In the genomic region with DNA sequence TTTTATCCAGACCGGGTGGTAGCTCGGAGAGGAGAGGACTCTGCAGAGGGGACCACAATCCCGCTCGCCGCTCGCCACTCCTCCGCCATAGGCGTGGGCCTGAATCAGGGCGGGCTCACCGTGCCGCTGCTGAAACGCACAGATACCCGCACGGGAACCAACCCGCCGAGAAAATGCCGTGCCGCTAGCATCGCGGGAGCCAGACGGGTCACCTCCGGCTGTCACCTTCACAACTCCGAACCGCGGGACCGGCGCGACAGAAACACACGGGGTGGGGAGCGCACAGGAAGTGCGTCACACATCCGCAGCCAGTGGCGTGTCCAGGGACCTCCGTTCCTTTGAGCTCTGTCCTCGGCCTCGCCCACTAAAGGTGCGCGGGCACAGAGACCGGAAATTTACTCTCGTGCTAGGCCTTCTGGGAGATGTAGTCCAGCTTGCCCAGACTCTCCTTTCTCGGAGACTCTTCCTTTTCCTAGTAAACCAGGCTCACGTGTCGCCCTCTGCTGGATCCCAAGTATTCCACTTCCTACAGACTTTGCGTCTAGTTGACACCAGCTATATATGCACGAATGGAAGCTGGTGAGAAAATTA, we compare ENCODE assay signal across 8 mouse cellular contexts. TPM values are rescaled to one million over a fixed set of nuclear protein-coding genes. Genes with fewer than 3 reads are reported as not detected.
A peak's percentile ranks its signal among the peaks of the same experiment; 100 is the strongest.
DNase-seq lines count a peak whose midpoint lies in the region; ATAC-seq and TF ChIP-seq lines count a peak whose summit lies in the region.

Gene Ndufv1 (minus strand): TSS at position 375 of the 591 bp plus-strand sequence.

- peak; percentile 98 for DNase-seq in CD4-positive helper T cell, adult 2 months (ENCODE audit: low read depth, low spot score)
- DNase-seq in brain, embryonic 18.5 days (ENCODE audit: low read depth, low spot score), result peak; percentile 97
- peak; percentile 100 for DNase-seq in kidney, postnatal 0 days (ENCODE audit: low spot score)
- peak; percentile 96 for DNase-seq in liver, embryonic 11.5 days (ENCODE audit: low spot score)
- DNase-seq in naive thymus-derived CD4-positive, alpha-beta T cell, adult 2 months (ENCODE audit: low read depth), result peak; percentile 96

- H3K27ac ChIP-seq in heart, embryonic 12.5 days (ENCODE audit: poor library complexity, severe bottlenecking), result peak within 1 kb of the TSS; percentile 53
- H3K27ac ChIP-seq in kidney, postnatal 0 days, result peak within 1 kb of the TSS; percentile 64; the same call in 1 of the 2 replicates
- peak within 1 kb of the TSS; percentile 82 for H3K27ac ChIP-seq in liver, embryonic 11.5 days (ENCODE audit: low read depth, low read length)
- H3K27ac ChIP-seq in stomach, embryonic 14.5 days (ENCODE audit: low read length), result peak within 1 kb of the TSS; percentile 39; the same call in 1 of the 2 replicates

- H3K4me3 ChIP-seq in heart, embryonic 12.5 days, result peak within 1 kb of the TSS; percentile 85
- peak within 1 kb of the TSS; percentile 85 for H3K4me3 ChIP-seq in kidney, postnatal 0 days (replicated peaks; ENCODE audit: low read depth, low read length)
- H3K4me3 ChIP-seq in liver, embryonic 11.5 days (ENCODE audit: low read depth, low read length), result peak within 1 kb of the TSS; percentile 89
- peak within 1 kb of the TSS; percentile 90 for H3K4me3 ChIP-seq in stomach, embryonic 14.5 days (ENCODE audit: low read depth, low read length)

- H3K4me2 ChIP-seq in heart, embryonic 12.5 days, result peak within 1 kb of the TSS; percentile 69
- H3K4me2 ChIP-seq in kidney, postnatal 0 days (ENCODE audit: low read length), result peak within 1 kb of the TSS; percentile 64
- peak within 1 kb of the TSS; percentile 90 for H3K4me2 ChIP-seq in liver, embryonic 11.5 days
- peak within 1 kb of the TSS; percentile 75 for H3K4me2 ChIP-seq in stomach, embryonic 14.5 days (replicated peaks; ENCODE audit: low read depth, low read length)

- H3K4me1 ChIP-seq in heart, embryonic 12.5 days (replicated peaks), result peaks cover 28% of the 10 kb centered on the region
- no peaks in the 10 kb centered on the region for H3K4me1 ChIP-seq in kidney, postnatal 0 days (replicated peaks; ENCODE audit: insufficient read depth, low read length)
- H3K4me1 ChIP-seq in liver, embryonic 11.5 days (replicated peaks; ENCODE audit: control insufficient read depth, insufficient read depth, low read length), result peaks cover 27% of the 10 kb centered on the region
- H3K4me1 ChIP-seq in stomach, embryonic 14.5 days (ENCODE audit: control insufficient read depth, insufficient read depth, low read length), result peaks cover 11% of the 10 kb centered on the region; the same call in 1 of the 2 replicates

- H3K36me3 ChIP-seq in heart, embryonic 12.5 days, result peaks cover 34% of the 10 kb centered on the region
- peaks cover 24% of the 10 kb centered on the region for H3K36me3 ChIP-seq in kidney, postnatal 0 days (ENCODE audit: insufficient read depth, low read length)
- peaks cover 22% of the 10 kb centered on the region for H3K36me3 ChIP-seq in liver, embryonic 11.5 days (ENCODE audit: control insufficient read depth, insufficient read depth, low read length)
- peaks cover 12% of the 10 kb centered on the region for H3K36me3 ChIP-seq in stomach, embryonic 14.5 days (ENCODE audit: control insufficient read depth, insufficient read depth, low read length)

- peak within 1 kb of the TSS; percentile 84 for H3K9ac ChIP-seq in heart, embryonic 12.5 days
- peak within 1 kb of the TSS; percentile 78 for H3K9ac ChIP-seq in kidney, postnatal 0 days (ENCODE audit: low read depth, low read length)
- peak within 1 kb of the TSS; percentile 90 for H3K9ac ChIP-seq in liver, embryonic 11.5 days (ENCODE audit: low read depth, low read length)
- H3K9ac ChIP-seq in stomach, embryonic 14.5 days (replicated peaks; ENCODE audit: low read depth, low read length), result peak within 1 kb of the TSS; percentile 76

- under 1% methylated on average over 45 of the region's 45 CpGs for WGBS in heart, embryonic 12.5 days
- 0% methylated on average over 45 of the region's 45 CpGs for WGBS in kidney, postnatal 0 days
- WGBS in liver, embryonic 11.5 days, result 0% methylated on average over 45 of the region's 45 CpGs
- 0% methylated on average over 45 of the region's 45 CpGs for WGBS in stomach, embryonic 14.5 days

- TF ChIP-seq CTCF in kidney, postnatal 0 days (IDR thresholded peaks at IDR 0.05; ENCODE audit: low read depth), result peak; percentile 97

- no peaks in the 10 kb centered on the region for H3K27me3 ChIP-seq in heart, embryonic 12.5 days (replicated peaks)
- H3K27me3 ChIP-seq in kidney, postnatal 0 days (ENCODE audit: insufficient read depth, low read length), result no peaks in the 10 kb centered on the region
- no peaks in the 10 kb centered on the region for H3K27me3 ChIP-seq in liver, embryonic 11.5 days (replicated peaks; ENCODE audit: control insufficient read depth, insufficient read depth, low read length)
- H3K27me3 ChIP-seq in stomach, embryonic 14.5 days (ENCODE audit: control insufficient read depth, insufficient read depth, low read length), result no peaks in the 10 kb centered on the region

- H3K9me3 ChIP-seq in heart, embryonic 12.5 days (replicated peaks), result no peaks in the 10 kb centered on the region
- no peaks in the 10 kb centered on the region for H3K9me3 ChIP-seq in kidney, postnatal 0 days (replicated peaks; ENCODE audit: low read length)
- no peaks in the 10 kb centered on the region for H3K9me3 ChIP-seq in liver, embryonic 11.5 days (ENCODE audit: control insufficient read depth, low read length)
- no peaks in the 10 kb centered on the region for H3K9me3 ChIP-seq in stomach, embryonic 14.5 days (ENCODE audit: control insufficient read depth, low read depth, low read length)

- peak; percentile 94 for ATAC-seq in erythroid progenitor cell, adult 5-6 weeks (replicated peaks; ENCODE audit: low FRiP score, poor library complexity, severe bottlenecking)
- ATAC-seq in heart, embryonic 12.5 days (ENCODE audit: insufficient number of reproducible peaks, low FRiP score), result peak; percentile 98
- ATAC-seq in kidney, postnatal 0 days (replicated peaks; ENCODE audit: low FRiP score, low read depth), result peak; percentile 98
- ATAC-seq in liver, embryonic 11.5 days (replicated peaks; ENCODE audit: low FRiP score), result peak; percentile 97
- peak; percentile 99 for ATAC-seq in stomach, embryonic 14.5 days (ENCODE audit: insufficient number of reproducible peaks, insufficient read depth, low FRiP score, low read depth)

RNA-seq across cellular contexts. Expression of gene Ndufv1, which starts in this region (rescaled TPM):
- 77.1 and 96.6 TPM in 2 replicates for total RNA-seq in erythroid progenitor cell, adult 5-6 weeks (2015; ENCODE audit: low replicate concordance)
- total RNA-seq in erythroid progenitor cell, adult 5-6 weeks (2017; ENCODE audit: low replicate concordance), result 161 and 207 TPM in 2 replicates
- 402 and 417 TPM in 2 replicates for polyA plus RNA-seq in heart, embryonic 12.5 days (2016; fragmentation: Nextera tagmentation; extraction: Ambion mirVana)
- 294 and 318 TPM in 2 replicates for polyA plus RNA-seq in kidney, postnatal 0 days (2015; fragmentation: Nextera tagmentation; extraction: Ambion mirVana)
- polyA plus RNA-seq in liver, embryonic 11.5 days (2014; fragmentation: Nextera tagmentation; extraction: Ambion mirVana), result 232 and 234 TPM in 2 replicates
- polyA plus RNA-seq in stomach, embryonic 14.5 days (2014; fragmentation: Nextera tagmentation; extraction: Ambion mirVana), result 195 and 205 TPM in 2 replicates

Comparison
In these comparisons a context has a peak if more than half of its experiments do, and no peak if none do; other contexts are left out.
1. Peak in every context shown above with its lines: DNase-seq, ATAC-seq, H3K4me3 ChIP-seq and H3K27ac ChIP-seq.